Mouse (Mus musculus) naive thymus-derived CD4-positive, alpha-beta T cell, adult 5 months (primary cell): ENCODE measurements around the gene Rsbn1. TPM values are rescaled to one million over a fixed set of nuclear protein-coding genes. Genes with fewer than 3 reads are reported as not detected.

Experiments used
- polyA plus RNA-seq: library from polyadenylated mRNA; unstranded; fragments of 100-300 nt; shearing (Covaris generic); gene quantifications from one replicate; pipeline ENCODE4 v1.2.1, GENCODE M21; 2017

The Rsbn1 gene
- 49.1 TPM for polyA plus RNA-seq

GRCm38 (mm10) chr3:103914010-103914669 is at the start of gene Rsbn1:
Gene Rsbn1, plus strand, starts transcription at chr3:103914120.

GRCm38 (mm10) chr3:103967861-103968691 is 54.2 kb downstream of the Rsbn1 start, which contains the start of gene Phtf1:
Gene Phtf1, plus strand, starts transcription at chr3:103968110.

Other genes with a start within 250 kb of the Rsbn1 start
- gene Olfml3, start 176.1 kb upstream of the Rsbn1 start, polyA plus RNA-seq, result 0.11 TPM
- gene Gm10964, start 174.8 kb upstream of the Rsbn1 start, polyA plus RNA-seq, result not detected
- 46.0 TPM for gene Hipk1, start 122.6 kb upstream of the Rsbn1 start, polyA plus RNA-seq
- 8.1 TPM for gene Dclre1b, start 104.7 kb upstream of the Rsbn1 start, polyA plus RNA-seq
- gene Ap4b1, start 104.6 kb upstream of the Rsbn1 start, polyA plus RNA-seq, result 20.7 TPM
- not detected for gene Gm43064, start 104.5 kb upstream of the Rsbn1 start, polyA plus RNA-seq
- gene Bcl2l15, start 81.5 kb upstream of the Rsbn1 start, polyA plus RNA-seq, result 1.1 TPM
- 425 TPM for gene Ptpn22, start 54.3 kb upstream of the Rsbn1 start, polyA plus RNA-seq
- 41.0 TPM for gene Phtf1, start 54.0 kb downstream of the Rsbn1 start, polyA plus RNA-seq